Mouse (Mus musculus) heart, adult 9 months (tissue): ENCODE measurements around the gene Unc13c.

Experiments used
- DNase-seq, 2 experiments: peaks; one replicate each; pipeline ENCODE4 v3.0.0; 2022; ENCODE audit warnings: low spot score in 2 of 2

The Unc13c gene

DNA sequence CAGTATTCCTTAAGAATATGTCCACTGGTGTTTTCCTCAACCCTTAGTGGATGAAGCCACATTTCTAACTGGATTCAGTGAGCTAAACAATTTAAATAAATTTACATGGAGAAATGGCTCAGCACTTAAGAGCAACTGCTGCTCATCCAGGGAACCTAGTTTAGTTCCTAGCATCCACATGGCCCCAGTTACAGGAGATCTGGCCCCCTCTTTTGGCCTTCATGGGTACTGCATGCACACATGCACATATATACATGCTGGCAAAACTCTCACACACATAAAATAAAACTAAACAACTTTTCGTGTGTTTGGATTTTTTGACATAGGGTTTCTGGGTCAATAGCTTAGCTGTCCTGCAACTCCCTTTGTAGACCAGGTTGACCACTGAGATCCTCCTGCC lies 330.6 kb downstream of the Unc13c start:
- no peak for DNase-seq

DNA sequence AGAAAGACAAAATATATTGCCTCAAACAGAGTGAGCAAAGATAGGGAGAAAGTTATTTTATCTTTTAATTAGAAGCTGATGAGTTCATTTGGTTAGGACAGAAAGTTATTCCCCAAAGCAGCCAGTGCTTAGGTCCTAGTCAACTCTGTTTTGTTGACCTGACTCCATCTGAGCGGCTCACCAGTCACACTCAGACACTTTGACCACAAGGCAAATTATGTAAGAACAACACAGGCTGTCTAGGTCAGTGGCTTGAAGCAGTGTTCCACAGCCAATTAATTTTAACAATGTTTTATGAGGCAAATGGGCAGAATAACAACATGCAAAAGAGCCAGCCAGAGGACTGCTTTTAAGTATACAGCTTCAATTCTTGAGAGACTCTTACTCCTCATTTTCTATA lies 343.6 kb downstream of the Unc13c start:
- no peak for DNase-seq

DNA sequence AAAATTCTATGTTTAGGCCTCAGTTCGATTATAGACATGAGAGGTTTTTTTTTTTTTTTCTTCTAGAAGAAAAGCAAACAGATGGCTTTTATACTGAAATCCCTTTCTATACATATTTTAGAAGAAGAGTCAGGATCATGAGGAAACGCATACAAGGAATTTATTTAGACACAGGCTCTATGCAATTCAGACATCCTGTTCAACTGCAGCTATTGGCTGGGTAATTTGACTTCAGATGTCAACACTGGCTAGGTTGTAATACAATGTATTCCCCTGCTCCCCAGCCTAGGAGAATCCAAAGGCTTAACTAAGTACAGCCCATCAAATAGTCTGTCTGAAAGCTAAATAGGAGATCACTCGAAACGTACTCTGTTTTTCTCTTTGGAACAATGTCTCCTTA lies 355.9 kb downstream of the Unc13c start:
- no peak for DNase-seq

- no peak for DNase-seq
These were observed 364.8 kb downstream of the Unc13c start for GRCm38 (mm10) chr9:73603921-73604320.

- DNase-seq = no peak
These were observed 403.2 kb downstream of the Unc13c start for GRCm38 (mm10) chr9:73565558-73565957.

DNA sequence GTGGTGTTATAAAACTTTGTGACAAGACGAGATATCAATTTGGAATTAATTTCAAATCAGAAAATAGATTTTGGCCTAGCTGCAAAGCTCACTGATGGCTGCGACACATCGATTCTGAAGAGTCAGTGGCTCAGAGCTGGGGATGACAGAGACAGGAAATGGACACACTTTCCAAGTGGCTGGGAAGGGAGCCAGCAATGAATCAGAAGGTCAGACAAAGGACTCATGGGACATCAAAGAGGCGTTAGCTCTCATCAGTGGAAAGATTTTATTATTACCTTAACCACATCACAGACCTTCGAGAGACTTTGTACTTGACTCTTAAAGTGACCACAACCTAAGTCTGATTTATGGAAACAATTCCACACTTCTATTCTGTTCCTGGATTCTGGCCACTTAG lies 408.7 kb downstream of the Unc13c start:
- peak; percentile 12 to 62 for DNase-seq

DNA sequence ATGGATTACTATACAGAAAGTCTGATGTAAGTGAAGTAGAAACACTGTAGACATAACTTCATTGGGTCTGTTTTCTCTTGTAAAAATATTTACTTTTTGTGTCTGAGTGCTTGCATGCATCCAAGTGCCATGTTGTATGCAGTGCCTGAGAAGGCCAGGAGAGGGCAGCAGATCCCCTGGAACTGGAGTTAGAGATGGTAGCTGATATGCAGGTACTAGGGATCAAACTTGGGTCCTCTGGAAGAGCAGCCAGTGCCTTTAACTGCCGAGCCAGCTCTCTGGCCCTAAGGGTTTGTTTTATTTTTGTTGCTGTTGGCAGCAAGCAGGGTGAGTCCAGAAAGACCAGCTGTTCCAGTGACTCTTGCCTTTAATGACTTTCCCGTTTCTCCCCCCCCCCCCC lies 411.0 kb downstream of the Unc13c start:
- DNase-seq = peak in 1 of 2 experiments; percentile 12

GRCm38 (mm10) chr9:73555354-73555753 lies 413.4 kb downstream of the Unc13c start:
- DNase-seq = peak; percentile 12

DNA sequence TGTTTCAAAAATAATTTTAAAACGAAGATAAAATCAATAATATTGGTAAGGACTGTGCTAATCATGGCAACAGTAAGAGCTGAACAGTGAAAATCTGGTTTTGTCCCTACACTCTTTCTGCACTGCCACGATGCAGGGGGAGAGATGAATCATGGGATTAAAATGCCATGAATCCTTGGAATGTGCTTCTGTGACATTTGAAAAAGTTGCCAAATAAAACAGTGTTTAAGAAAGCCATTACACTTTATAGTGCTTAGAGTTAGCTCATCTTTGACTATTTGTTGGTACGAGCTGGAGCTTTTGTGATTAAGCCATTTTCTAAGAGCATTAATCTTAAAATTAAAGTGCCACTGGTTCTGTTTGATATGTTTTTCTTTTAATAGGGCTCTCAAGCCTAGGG lies 496.2 kb downstream of the Unc13c start:
- DNase-seq = no peak

DNA sequence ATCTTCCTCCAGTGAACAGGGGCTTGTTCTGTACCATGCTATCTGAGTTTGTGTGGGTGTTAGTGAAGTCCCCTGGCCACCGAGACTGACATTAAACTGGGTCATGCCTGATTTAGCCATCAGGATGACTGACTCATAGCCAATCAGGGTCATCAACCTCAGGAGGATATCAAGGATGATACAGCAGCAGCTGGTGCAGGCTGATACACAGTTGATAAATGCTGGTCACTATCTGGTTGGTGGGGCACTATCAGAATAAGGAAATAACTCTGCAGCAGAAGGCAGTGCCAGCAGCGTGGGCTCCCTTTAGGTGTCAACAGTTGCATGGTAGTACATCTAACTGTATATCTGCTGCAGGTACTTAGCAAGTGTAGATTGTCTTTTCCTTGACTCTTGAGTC lies 506.7 kb downstream of the Unc13c start:
- no peak for DNase-seq

GRCm38 (mm10) chr9:73450009-73450408 lies 518.8 kb downstream of the Unc13c start:
- no peak for DNase-seq

DNA sequence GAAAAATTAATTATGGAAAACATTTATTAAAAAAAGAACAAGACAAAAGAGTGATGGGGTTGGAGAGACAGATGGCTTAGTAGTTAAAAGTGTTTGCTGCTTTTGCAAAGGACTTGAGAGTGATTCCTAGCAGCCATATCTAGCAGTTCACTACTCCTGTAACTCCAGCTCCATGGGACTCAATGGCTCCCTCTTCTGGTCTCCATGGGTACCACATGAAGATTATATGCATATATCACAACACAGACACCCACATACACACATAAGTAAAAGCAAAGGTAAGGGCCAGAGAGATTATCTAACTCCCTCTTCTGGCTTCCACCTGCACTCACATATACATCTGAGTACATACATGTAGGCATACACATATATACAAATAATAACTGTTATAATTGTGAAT lies 519.5 kb downstream of the Unc13c start:
- DNase-seq = no peak

- DNase-seq = no peak
These were observed 536.8 kb downstream of the Unc13c start for GRCm38 (mm10) chr9:73431925-73432324.
